Mouse (Mus musculus): Measurements from ENCODE around the gene Rps2. TPM values are rescaled to one million over a fixed set of nuclear protein-coding genes. Genes with fewer than 3 reads are reported as not detected.

Gene Rps2
- total and polyA plus RNA-seq, 3 experiments, result 675 to 2,277 (median 722) TPM

- 23% methylated on average over 23 of the region's 23 CpGs for WGBS
- Histone ChIP-seq H3K4me3 (peak overlapping the region; percentile 33), H3K27ac (no peak overlapping the region), H3K9ac (ENCODE audit: low read depth, low read length) (peak overlapping the region; percentile 43), H3K27me3 (ENCODE audit: control insufficient read depth, insufficient read depth, low read length) (peaks cover 4% of the 10 kb centered on the region), H3K4me1 (ENCODE audit: control insufficient read depth, insufficient read depth, low read length) (no peaks in the 10 kb centered on the region), H3K79me2 (replicated peaks; ENCODE audit: control insufficient read depth, insufficient read depth, low read length) (no peaks in the 10 kb centered on the region), H3K36me3 (ENCODE audit: control insufficient read depth, insufficient read depth, low read length) (no peaks in the 10 kb centered on the region)
- TF ChIP-seq CTCF (IDR thresholded peaks at IDR 0.05) (no peak), EP300 (IDR thresholded peaks at IDR 0.05; ENCODE audit: insufficient read depth, low read depth, low read length) (no peak), POLR2A (IDR thresholded peaks at IDR 0.05; ENCODE audit: insufficient read depth, low read depth, low read length) (no peak)
- intact Hi-C loops (cut with DNase I), result no loop called here
- no peak for DNase-seq
Measured at GRCm38 (mm10) chr17:24687599-24687998, 30.3 kb upstream of the Rps2 start.

GRCm38 (mm10) chr17:24689251-24690081 is 28.4 kb upstream of the Rps2 start, which contains the start of gene Syngr3:
Gene Syngr3, minus strand, starts transcription at chr17:24689955.
- intact Hi-C loops (cut with DNase I), result no loop called here
- no peak within 1 kb of the TSS for H3K27ac ChIP-seq
- no peak for TF ChIP-seq CTCF (IDR thresholded peaks at IDR 0.05)
- WGBS, result 2% methylated on average over 49 of the region's 55 CpGs
- H3K4me3 ChIP-seq, result peak within 1 kb of the TSS; percentile 37
- H3K9ac ChIP-seq (ENCODE audit: low read depth, low read length), result 0 out of 2 replicates have a peak within 1 kb of the TSS, but pooled peaks have one; percentile 33
- H3K79me2 ChIP-seq (replicated peaks; ENCODE audit: control insufficient read depth, insufficient read depth, low read length), result no peaks in the 10 kb centered on the region
- DNase-seq, result no peak
- H3K27me3 ChIP-seq (ENCODE audit: control insufficient read depth, insufficient read depth, low read length), result peaks cover 4% of the 10 kb centered on the region
- H3K4me1 ChIP-seq (ENCODE audit: control insufficient read depth, insufficient read depth, low read length), result no peaks in the 10 kb centered on the region
- no peaks in the 10 kb centered on the region for H3K36me3 ChIP-seq (ENCODE audit: control insufficient read depth, insufficient read depth, low read length)

GRCm38 (mm10) chr17:24692385-24692784 is 25.5 kb upstream of the Rps2 start:
- H3K27ac ChIP-seq, result no peak overlapping the region
- H3K4me1 ChIP-seq (ENCODE audit: control insufficient read depth, insufficient read depth, low read length), result no peaks in the 10 kb centered on the region; the same call in 1 of the 2 replicates
- 64% methylated on average over 5 of the region's 5 CpGs for WGBS
- H3K4me3 ChIP-seq, result no peak overlapping the region
- DNase-seq, result no peak
- intact Hi-C loops (cut with DNase I), result no loop called here
- no peaks in the 10 kb centered on the region for H3K36me3 ChIP-seq (ENCODE audit: control insufficient read depth, insufficient read depth, low read length)
- no peak overlapping the region for H3K9ac ChIP-seq (ENCODE audit: low read depth, low read length)
- TF ChIP-seq POLR2A (IDR thresholded peaks at IDR 0.05; ENCODE audit: insufficient read depth, low read depth, low read length), result no peak
- TF ChIP-seq CTCF (IDR thresholded peaks at IDR 0.05), result no peak
- no peak for TF ChIP-seq EP300 (IDR thresholded peaks at IDR 0.05; ENCODE audit: insufficient read depth, low read depth, low read length)
- H3K79me2 ChIP-seq (replicated peaks; ENCODE audit: control insufficient read depth, insufficient read depth, low read length), result no peaks in the 10 kb centered on the region
- peaks cover 4% of the 10 kb centered on the region for H3K27me3 ChIP-seq (ENCODE audit: control insufficient read depth, insufficient read depth, low read length)

- Histone ChIP-seq H3K4me1 (ENCODE audit: control insufficient read depth, insufficient read depth, low read length) (no peaks in the 10 kb centered on the region; the same call in 1 of the 2 replicates), H3K4me3 (peak overlapping the region; percentile 49), H3K9ac (ENCODE audit: low read depth, low read length) (peak overlapping the region; percentile 84), H3K27ac (peak overlapping the region; percentile 79), H3K27me3 (ENCODE audit: control insufficient read depth, insufficient read depth, low read length) (no peaks in the 10 kb centered on the region), H3K79me2 (replicated peaks; ENCODE audit: control insufficient read depth, insufficient read depth, low read length) (no peaks in the 10 kb centered on the region), H3K36me3 (ENCODE audit: control insufficient read depth, insufficient read depth, low read length) (no peaks in the 10 kb centered on the region)
- DNase-seq, result no peak
- 11% methylated on average over 51 of the region's 51 CpGs for WGBS
- intact Hi-C loops (cut with DNase I), result loop anchor here (1.0 to 2.0 kb wide), 2 partner anchors 12 to 19 kb away; partner anchors contain the start of gene Tbl3
- TF ChIP-seq EP300 (IDR thresholded peaks at IDR 0.05; ENCODE audit: insufficient read depth, low read depth, low read length), result no peak
- TF ChIP-seq POLR2A (IDR thresholded peaks at IDR 0.05; ENCODE audit: insufficient read depth, low read depth, low read length), result no peak
- TF ChIP-seq CTCF (IDR thresholded peaks at IDR 0.05), result no peak
Measured at GRCm38 (mm10) chr17:24695326-24696010, 22.4 kb upstream of the Rps2 start.

- TF ChIP-seq POLR2A (IDR thresholded peaks at IDR 0.05; ENCODE audit: insufficient read depth, low read depth, low read length) (peak; percentile 50; the same call in 1 of the 2 replicates), CTCF (IDR thresholded peaks at IDR 0.05) (peak; percentile 58), EP300 (IDR thresholded peaks at IDR 0.05; ENCODE audit: insufficient read depth, low read depth, low read length) (no peak)
- Histone ChIP-seq H3K4me1 (ENCODE audit: control insufficient read depth, insufficient read depth, low read length) (no peaks in the 10 kb centered on the region; the same call in 1 of the 2 replicates), H3K27me3 (ENCODE audit: control insufficient read depth, insufficient read depth, low read length) (no peaks in the 10 kb centered on the region), H3K4me3 (peak within 1 kb of the TSS; percentile 49), H3K79me2 (replicated peaks; ENCODE audit: control insufficient read depth, insufficient read depth, low read length) (no peaks in the 10 kb centered on the region), H3K27ac (peak within 1 kb of the TSS; percentile 86), H3K9ac (ENCODE audit: low read depth, low read length) (peak within 1 kb of the TSS; percentile 88), H3K36me3 (ENCODE audit: control insufficient read depth, insufficient read depth, low read length) (no peaks in the 10 kb centered on the region)
- DNase-seq, result peak; percentile 94
- WGBS, result under 1% methylated on average over 73 of the region's 76 CpGs
- intact Hi-C loops (cut with DNase I), result loop anchor here (1.0 kb wide), 1 partner anchor 11 kb away; the partner anchor contains the start of gene Tbl3
Measured at GRCm38 (mm10) chr17:24696011-24696697, 21.8 kb upstream of the Rps2 start, which contains the start of the genes Gfer and Noxo1. Gene Gfer, minus strand, starts transcription at chr17:24696156. Gene Noxo1, plus strand, starts transcription at chr17:24696234.

Measured in heart, adult 2 months (tissue).